Mouse (Mus musculus): ENCODE measurements around the gene Duoxa2. TPM values are rescaled to one million over a fixed set of nuclear protein-coding genes. Genes with fewer than 3 reads are reported as not detected.
A peak's percentile ranks its signal among the peaks of the same experiment; 100 is the strongest.
"Not testable (repeated sequence)": the region's sequence is repeated elsewhere in the genome, so short reads cannot be mapped to it uniquely, and the experiment has no call there.

Gene Duoxa2
- polyA plus RNA-seq, 1 experiment, result 324 TPM

- Histone ChIP-seq H3K36me3 (ENCODE audit: control insufficient read depth, insufficient read depth, low read length) (no peaks in the 10 kb centered on the region), H3K4me3 (ENCODE audit: low read depth, low read length) (no peak overlapping the region), H3K4me1 (ENCODE audit: control insufficient read depth, insufficient read depth, insufficient read length, low read length) (peaks cover 4% of the 10 kb centered on the region), H3K27ac (ENCODE audit: insufficient read depth, low read depth, low read length) (no peak overlapping the region), H3K27me3 (ENCODE audit: control insufficient read depth, insufficient read depth, low read length) (no peaks in the 10 kb centered on the region)
- TF ChIP-seq POLR2A (IDR thresholded peaks at IDR 0.05; ENCODE audit: low read depth, low read length), result no peak
- 73% methylated on average over 6 of the region's 6 CpGs for WGBS
Measured at GRCm38 (mm10) chr2:122345106-122345893, 46.6 kb downstream of the Duoxa2 start.

GRCm38 (mm10) chr2:122346164-122346563, 47.5 kb downstream of the Duoxa2 start:
- H3K27ac ChIP-seq (ENCODE audit: insufficient read depth, low read depth, low read length), result not testable (repeated sequence)
- WGBS, result 92% methylated on average over 6 of the region's 6 CpGs

GRCm38 (mm10) chr2:122347257-122347656, 48.6 kb downstream of the Duoxa2 start:
- TF ChIP-seq POLR2A (IDR thresholded peaks at IDR 0.05; ENCODE audit: low read depth, low read length) (no peak), CTCF (IDR thresholded peaks at IDR 0.05; ENCODE audit: extremely low read depth, insufficient read length, insufficient replicate concordance, low read depth, low read length) (no peak)
- H3K4me3 ChIP-seq (ENCODE audit: low read depth, low read length), result no peak overlapping the region
- H3K27ac ChIP-seq (ENCODE audit: insufficient read depth, low read depth, low read length), result no peak overlapping the region
- H3K27me3 ChIP-seq (ENCODE audit: control insufficient read depth, insufficient read depth, low read length), result no peaks in the 10 kb centered on the region
- H3K36me3 ChIP-seq (ENCODE audit: control insufficient read depth, insufficient read depth, low read length), result no peaks in the 10 kb centered on the region
- H3K4me1 ChIP-seq (ENCODE audit: control insufficient read depth, insufficient read depth, insufficient read length, low read length), result peaks cover 4% of the 10 kb centered on the region
- 93% methylated on average over 3 of the region's 3 CpGs for WGBS

More at GRCm38 (mm10) chr2:122346164-122346563, 47.5 kb downstream of the Duoxa2 start:
- not testable (repeated sequence) for H3K27me3 ChIP-seq (ENCODE audit: control insufficient read depth, insufficient read depth, low read length); H3K4me1 ChIP-seq (ENCODE audit: control insufficient read depth, insufficient read depth, insufficient read length, low read length); H3K4me3 ChIP-seq (ENCODE audit: low read depth, low read length); H3K36me3 ChIP-seq (ENCODE audit: control insufficient read depth, insufficient read depth, low read length)

GRCm38 (mm10) chr2:122348531-122349131, 49.9 kb downstream of the Duoxa2 start:
- Histone ChIP-seq H3K4me1 (ENCODE audit: control insufficient read depth, insufficient read depth, insufficient read length, low read length) (peaks cover 4% of the 10 kb centered on the region), H3K36me3 (ENCODE audit: control insufficient read depth, insufficient read depth, low read length) (no peaks in the 10 kb centered on the region), H3K4me3 (ENCODE audit: low read depth, low read length) (peak overlapping the region; percentile 87), H3K27ac (ENCODE audit: insufficient read depth, low read depth, low read length) (peak overlapping the region; percentile 63), H3K27me3 (ENCODE audit: control insufficient read depth, insufficient read depth, low read length) (no peaks in the 10 kb centered on the region)
- TF ChIP-seq CTCF (IDR thresholded peaks at IDR 0.05; ENCODE audit: extremely low read depth, insufficient read length, insufficient replicate concordance, low read depth, low read length), result peak; percentile 71
- TF ChIP-seq POLR2A (IDR thresholded peaks at IDR 0.05; ENCODE audit: low read depth, low read length), result no peak; the same call in 1 of the 2 replicates
- WGBS, result under 1% methylated on average over 63 of the region's 63 CpGs

- 35% methylated on average over 14 of the region's 14 CpGs for WGBS
- no peak overlapping the region for H3K27ac ChIP-seq (ENCODE audit: insufficient read depth, low read depth, low read length)
Measured at GRCm38 (mm10) chr2:122349136-122349785, 50.6 kb downstream of the Duoxa2 start.

GRCm38 (mm10) chr2:122351156-122351930, 52.6 kb downstream of the Duoxa2 start:
- H3K27ac ChIP-seq (ENCODE audit: insufficient read depth, low read depth, low read length), result no peak overlapping the region
- TF ChIP-seq POLR2A (IDR thresholded peaks at IDR 0.05; ENCODE audit: low read depth, low read length), result no peak
- no peak for TF ChIP-seq CTCF (IDR thresholded peaks at IDR 0.05; ENCODE audit: extremely low read depth, insufficient read length, insufficient replicate concordance, low read depth, low read length)

More at GRCm38 (mm10) chr2:122349136-122349785, 50.6 kb downstream of the Duoxa2 start:
- H3K27me3 ChIP-seq (ENCODE audit: control insufficient read depth, insufficient read depth, low read length), result no peaks in the 10 kb centered on the region
- H3K4me3 ChIP-seq (ENCODE audit: low read depth, low read length), result peak overlapping the region; percentile 87
- peaks cover 4% of the 10 kb centered on the region for H3K4me1 ChIP-seq (ENCODE audit: control insufficient read depth, insufficient read depth, insufficient read length, low read length)
- no peak for TF ChIP-seq CTCF (IDR thresholded peaks at IDR 0.05; ENCODE audit: extremely low read depth, insufficient read length, insufficient replicate concordance, low read depth, low read length)
- no peak for TF ChIP-seq POLR2A (IDR thresholded peaks at IDR 0.05; ENCODE audit: low read depth, low read length)
- H3K36me3 ChIP-seq (ENCODE audit: control insufficient read depth, insufficient read depth, low read length), result no peaks in the 10 kb centered on the region

More at GRCm38 (mm10) chr2:122351156-122351930, 52.6 kb downstream of the Duoxa2 start:
- peaks cover 7% of the 10 kb centered on the region for H3K4me1 ChIP-seq (ENCODE audit: control insufficient read depth, insufficient read depth, insufficient read length, low read length)
- 77% methylated on average over 5 of the region's 5 CpGs for WGBS
- H3K36me3 ChIP-seq (ENCODE audit: control insufficient read depth, insufficient read depth, low read length), result no peaks in the 10 kb centered on the region
- H3K27me3 ChIP-seq (ENCODE audit: control insufficient read depth, insufficient read depth, low read length), result no peaks in the 10 kb centered on the region
- H3K4me3 ChIP-seq (ENCODE audit: low read depth, low read length), result no peak overlapping the region
